Mouse (Mus musculus): ENCODE measurements around the gene Rarres2. TPM values are rescaled to one million over a fixed set of nuclear protein-coding genes. Genes with fewer than 3 reads are reported as not detected.

Rarres2 gene
- polyA plus RNA-seq, 1 experiment = 10.5 TPM

DNA sequence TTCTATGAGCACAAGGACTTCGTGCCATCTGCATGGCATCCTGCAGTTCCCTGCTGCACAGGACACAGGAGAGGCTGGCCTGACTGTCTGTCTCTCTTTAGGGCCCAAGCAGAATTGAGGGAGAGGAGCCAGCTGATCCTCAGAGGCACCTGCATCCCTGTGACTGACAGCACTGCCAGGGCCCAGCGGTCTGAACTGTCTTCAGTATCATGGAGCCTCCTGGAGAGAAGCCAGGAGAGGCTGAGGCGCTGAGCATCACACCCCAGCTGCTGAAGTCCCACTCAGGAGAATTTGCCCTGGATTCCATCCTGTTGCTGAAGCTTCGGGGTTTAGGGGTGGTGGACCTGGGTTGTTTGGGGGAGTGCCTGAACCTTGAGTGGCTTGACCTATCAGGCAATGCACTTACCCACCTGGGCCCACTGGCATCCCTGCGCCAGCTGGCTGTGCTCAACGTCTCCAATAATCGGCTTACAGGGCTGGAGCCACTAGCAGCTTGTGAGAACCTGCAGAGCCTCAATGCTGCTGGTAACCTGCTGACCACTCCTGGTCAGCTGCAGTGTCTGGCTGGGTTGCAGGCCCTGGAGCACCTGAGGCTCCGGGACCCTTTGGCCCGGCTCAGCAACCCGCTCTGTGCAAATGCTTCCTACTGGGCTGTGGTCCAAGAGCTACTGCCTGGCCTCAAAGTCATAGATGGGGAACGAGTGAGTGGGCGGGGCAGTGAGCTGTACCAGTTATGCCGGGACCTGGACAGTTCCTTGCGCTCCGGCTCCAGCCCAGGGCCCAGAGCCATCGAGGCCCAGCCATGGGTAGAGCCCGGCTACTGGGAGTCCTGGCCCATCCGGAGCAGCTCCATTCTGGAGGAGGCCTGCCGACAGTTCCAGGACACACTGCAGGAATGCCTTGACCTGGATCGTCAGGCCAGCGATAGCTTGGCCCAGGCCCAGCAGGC is 4.3 kb downstream of the Rarres2 start:
- Histone ChIP-seq H3K27ac (ENCODE audit: control insufficient read depth, insufficient read depth, low read depth, low read length) (no peak overlapping the region), H3K4me3 (ENCODE audit: control insufficient read depth, low read depth, low read length) (no peak overlapping the region), H3K27me3 (ENCODE audit: control insufficient read depth, insufficient read depth, low read length) (no peaks in the 10 kb centered on the region), H3K4me1 (ENCODE audit: control insufficient read depth, insufficient read depth, low read length) (peaks cover 12% of the 10 kb centered on the region), H3K36me3 (ENCODE audit: control insufficient read depth, insufficient read depth, low read length) (no peaks in the 10 kb centered on the region; the same call in 1 of the 2 replicates)
- no peak for TF ChIP-seq CTCF (IDR thresholded peaks at IDR 0.05; ENCODE audit: control insufficient read depth, insufficient read depth, insufficient replicate concordance, low read depth, low read length)
- no peak for TF ChIP-seq POLR2A (IDR thresholded peaks at IDR 0.05; ENCODE audit: control insufficient read depth, low read depth, low read length)

DNA sequence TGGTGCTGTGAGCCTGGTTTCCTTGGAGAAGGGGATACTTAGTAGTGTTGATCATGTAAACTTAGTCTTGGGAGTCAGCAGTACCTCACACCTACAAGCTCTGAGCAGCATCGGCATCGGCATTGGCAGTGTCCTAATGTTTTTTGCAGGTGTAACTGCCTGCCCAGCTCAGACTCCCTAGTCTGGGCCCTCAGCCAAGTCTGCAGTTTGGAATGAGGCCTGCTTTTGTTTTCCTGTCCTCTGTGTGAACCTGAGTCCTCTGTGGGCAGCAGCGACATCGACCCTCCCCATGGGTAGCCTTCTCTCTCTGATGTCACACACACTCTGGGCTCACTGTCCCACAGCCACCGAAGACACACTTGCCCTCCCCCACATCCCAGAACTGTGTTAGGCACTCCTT is 6.3 kb downstream of the Rarres2 start:
- no peaks in the 10 kb centered on the region; the same call in 1 of the 2 replicates for H3K36me3 ChIP-seq (ENCODE audit: control insufficient read depth, insufficient read depth, low read length)
- TF ChIP-seq POLR2A (IDR thresholded peaks at IDR 0.05; ENCODE audit: control insufficient read depth, low read depth, low read length) (no peak), CTCF (IDR thresholded peaks at IDR 0.05; ENCODE audit: control insufficient read depth, insufficient read depth, insufficient replicate concordance, low read depth, low read length) (no peak)
- no peak overlapping the region for H3K4me3 ChIP-seq (ENCODE audit: control insufficient read depth, low read depth, low read length)

DNA sequence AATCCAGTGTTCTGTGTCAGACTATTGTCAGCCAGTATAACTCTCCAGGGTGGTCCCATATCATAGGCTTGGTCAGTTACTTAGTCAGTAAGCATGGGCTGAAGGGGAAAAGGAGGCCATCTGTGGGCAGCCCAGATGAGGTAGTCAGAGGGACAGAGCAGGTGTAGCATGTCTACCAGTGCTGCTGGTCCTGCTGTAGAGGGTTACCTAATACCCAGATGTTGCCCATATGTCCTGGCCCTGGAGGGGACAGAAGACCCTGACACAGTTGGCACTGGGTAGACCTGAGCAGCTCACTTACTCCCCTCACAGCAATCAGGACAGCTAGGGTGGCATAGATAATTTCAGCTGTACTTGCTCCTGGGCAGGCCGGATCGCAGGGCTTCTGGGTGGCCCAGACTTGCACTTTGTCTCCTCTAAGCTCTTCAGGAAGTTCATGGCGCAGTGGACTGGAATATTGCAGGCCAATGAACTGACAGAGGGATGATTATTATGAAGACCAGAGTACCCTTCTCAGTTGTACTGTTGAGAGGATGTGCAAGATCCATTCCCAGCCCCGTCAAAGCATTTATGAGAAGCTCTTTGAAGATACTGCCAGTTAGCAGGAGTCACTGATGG is 6.8 kb downstream of the Rarres2 start:
- Histone ChIP-seq H3K27ac (ENCODE audit: control insufficient read depth, insufficient read depth, low read depth, low read length) (no peak overlapping the region), H3K4me1 (ENCODE audit: control insufficient read depth, insufficient read depth, low read length) (no peaks in the 10 kb centered on the region), H3K27me3 (ENCODE audit: control insufficient read depth, insufficient read depth, low read length) (no peaks in the 10 kb centered on the region), H3K4me3 (ENCODE audit: control insufficient read depth, low read depth, low read length) (no peak overlapping the region), H3K36me3 (ENCODE audit: control insufficient read depth, insufficient read depth, low read length) (no peaks in the 10 kb centered on the region; the same call in 1 of the 2 replicates)
- no peak for TF ChIP-seq CTCF (IDR thresholded peaks at IDR 0.05; ENCODE audit: control insufficient read depth, insufficient read depth, insufficient replicate concordance, low read depth, low read length)
- no peak for TF ChIP-seq POLR2A (IDR thresholded peaks at IDR 0.05; ENCODE audit: control insufficient read depth, low read depth, low read length)

More for the DNA sequence above, 6.3 kb downstream of the Rarres2 start:
- Histone ChIP-seq H3K27me3 (ENCODE audit: control insufficient read depth, insufficient read depth, low read length) (no peaks in the 10 kb centered on the region), H3K27ac (ENCODE audit: control insufficient read depth, insufficient read depth, low read depth, low read length) (no peak overlapping the region), H3K4me1 (ENCODE audit: control insufficient read depth, insufficient read depth, low read length) (no peaks in the 10 kb centered on the region)

DNA sequence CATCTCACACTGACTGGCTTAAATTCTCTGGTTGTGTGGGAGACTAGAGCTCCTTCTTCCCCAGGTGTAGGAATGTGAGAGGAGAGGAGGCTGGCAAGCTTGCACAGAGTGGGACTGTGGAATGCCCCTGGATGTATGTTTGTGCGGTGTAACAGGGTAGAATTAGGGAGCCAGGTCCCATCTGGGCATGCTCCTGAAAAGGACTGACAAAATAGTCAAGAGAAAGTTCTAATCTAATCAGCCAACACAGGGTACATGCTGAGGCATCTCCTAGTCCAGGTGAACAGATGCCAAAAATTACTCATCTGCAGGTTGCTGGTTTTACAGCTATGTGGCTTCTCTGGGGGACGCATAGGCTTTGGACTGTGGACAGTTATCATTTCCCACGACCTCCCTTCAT is 16.6 kb downstream of the Rarres2 start:
- Histone ChIP-seq H3K4me3 (ENCODE audit: control insufficient read depth, low read depth, low read length) (peak overlapping the region; percentile 95), H3K4me1 (ENCODE audit: control insufficient read depth, insufficient read depth, low read length) (peaks cover 16% of the 10 kb centered on the region), H3K27ac (ENCODE audit: control insufficient read depth, insufficient read depth, low read depth, low read length) (peak overlapping the region; percentile 99), H3K36me3 (ENCODE audit: control insufficient read depth, insufficient read depth, low read length) (no peaks in the 10 kb centered on the region; the same call in 1 of the 2 replicates), H3K27me3 (ENCODE audit: control insufficient read depth, insufficient read depth, low read length) (no peaks in the 10 kb centered on the region)
- TF ChIP-seq POLR2A (IDR thresholded peaks at IDR 0.05; ENCODE audit: control insufficient read depth, low read depth, low read length) (no peak), CTCF (IDR thresholded peaks at IDR 0.05; ENCODE audit: control insufficient read depth, insufficient read depth, insufficient replicate concordance, low read depth, low read length) (no peak)

DNA sequence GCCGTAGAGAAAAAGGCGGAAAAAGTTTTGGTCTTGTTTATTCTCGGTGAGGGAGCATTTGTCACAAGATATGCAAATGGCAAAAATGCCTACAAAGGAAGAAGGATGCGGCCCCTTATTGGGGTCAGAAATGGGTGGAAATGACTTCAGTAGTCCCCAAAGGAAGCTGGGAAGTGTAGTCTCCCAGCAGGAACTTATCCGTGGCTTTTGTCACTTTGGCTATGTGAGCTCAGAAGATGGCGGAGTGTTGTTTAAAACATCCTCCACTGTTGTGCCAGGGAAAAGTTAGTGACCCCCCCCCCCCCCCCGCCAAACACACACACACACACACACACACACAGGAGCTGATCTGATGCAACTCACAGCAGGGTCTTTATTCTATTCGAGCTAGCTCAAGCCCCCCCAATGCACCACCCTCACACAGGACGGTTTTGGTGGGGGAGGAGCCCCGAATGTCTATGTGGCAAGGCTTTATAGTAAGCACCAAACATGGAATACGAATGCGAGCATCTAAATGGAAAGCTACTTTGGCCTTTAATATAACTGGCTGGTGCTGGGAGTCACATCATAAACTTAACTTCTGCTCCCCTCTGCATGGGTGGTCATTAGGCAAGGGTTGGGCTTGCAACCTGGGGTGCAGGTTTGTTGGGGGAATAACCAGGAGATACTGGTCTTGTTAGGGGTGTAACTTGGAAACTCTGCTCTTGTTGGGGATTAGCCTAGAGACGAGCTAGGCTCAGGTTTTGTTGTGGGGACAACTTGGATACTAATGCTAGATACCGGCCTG is 17.3 kb downstream of the Rarres2 start:
- no peaks in the 10 kb centered on the region for H3K27me3 ChIP-seq (ENCODE audit: control insufficient read depth, insufficient read depth, low read length)
- H3K4me1 ChIP-seq (ENCODE audit: control insufficient read depth, insufficient read depth, low read length) = peaks cover 16% of the 10 kb centered on the region
- H3K27ac ChIP-seq (ENCODE audit: control insufficient read depth, insufficient read depth, low read depth, low read length) = peak overlapping the region; percentile 99
- no peak for TF ChIP-seq CTCF (IDR thresholded peaks at IDR 0.05; ENCODE audit: control insufficient read depth, insufficient read depth, insufficient replicate concordance, low read depth, low read length)
- TF ChIP-seq POLR2A (IDR thresholded peaks at IDR 0.05; ENCODE audit: control insufficient read depth, low read depth, low read length) = no peak
- no peaks in the 10 kb centered on the region; the same call in 1 of the 2 replicates for H3K36me3 ChIP-seq (ENCODE audit: control insufficient read depth, insufficient read depth, low read length)
- peak overlapping the region; percentile 95 for H3K4me3 ChIP-seq (ENCODE audit: control insufficient read depth, low read depth, low read length)

DNA sequence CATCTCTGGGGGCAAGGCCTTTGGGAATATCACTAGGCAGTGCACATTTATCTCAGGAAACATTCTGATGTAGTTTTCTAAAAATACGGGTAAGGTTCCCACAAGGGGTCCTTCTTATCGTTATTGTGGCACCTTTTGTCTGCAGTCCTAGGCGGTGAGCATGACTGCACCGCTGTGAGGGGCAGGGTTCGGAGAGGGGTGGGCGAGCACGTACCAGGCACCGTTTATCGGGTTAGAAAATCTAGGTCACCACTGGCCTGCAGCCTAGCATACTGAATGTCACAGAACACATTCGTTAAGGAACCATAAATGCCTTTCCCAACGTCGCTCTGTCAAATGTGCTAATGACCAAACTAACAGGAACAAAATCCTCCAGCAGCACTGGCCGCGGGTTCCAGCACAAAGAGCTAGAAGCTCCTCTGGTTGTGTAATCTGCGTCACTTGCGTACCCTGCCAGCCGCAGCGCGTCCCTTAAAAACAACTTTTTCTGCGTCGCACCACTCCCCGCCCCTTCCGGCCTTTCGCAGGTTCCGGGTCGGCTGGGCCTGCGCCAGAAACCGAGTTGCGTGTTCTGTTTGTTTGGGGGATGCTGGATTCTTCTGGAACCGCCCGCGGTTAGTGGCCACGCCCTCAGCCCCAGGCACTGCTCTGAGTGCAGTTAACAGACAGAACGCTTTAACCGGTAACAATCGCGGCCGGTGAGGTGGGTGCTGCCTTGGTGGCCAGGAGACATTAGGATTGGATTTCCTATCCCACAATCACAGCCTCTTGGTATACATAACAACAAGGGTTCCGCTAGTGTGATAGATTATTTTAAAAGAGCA is 18.1 kb downstream of the Rarres2 start, which contains the start of gene Lrrc61:
TSS of gene Lrrc61 (plus strand) at position 517 of the 824 bp plus-strand sequence.
- no peak for TF ChIP-seq CTCF (IDR thresholded peaks at IDR 0.05; ENCODE audit: control insufficient read depth, insufficient read depth, insufficient replicate concordance, low read depth, low read length)
- peak; percentile 92 for TF ChIP-seq POLR2A (IDR thresholded peaks at IDR 0.05; ENCODE audit: control insufficient read depth, low read depth, low read length)
- Histone ChIP-seq H3K27ac (ENCODE audit: control insufficient read depth, insufficient read depth, low read depth, low read length) (peak within 1 kb of the TSS; percentile 99), H3K27me3 (ENCODE audit: control insufficient read depth, insufficient read depth, low read length) (no peaks in the 10 kb centered on the region), H3K4me1 (ENCODE audit: control insufficient read depth, insufficient read depth, low read length) (peaks cover 16% of the 10 kb centered on the region), H3K36me3 (ENCODE audit: control insufficient read depth, insufficient read depth, low read length) (no peaks in the 10 kb centered on the region; the same call in 1 of the 2 replicates), H3K4me3 (ENCODE audit: control insufficient read depth, low read depth, low read length) (peak within 1 kb of the TSS; percentile 95)
